In the genomic region with DNA sequence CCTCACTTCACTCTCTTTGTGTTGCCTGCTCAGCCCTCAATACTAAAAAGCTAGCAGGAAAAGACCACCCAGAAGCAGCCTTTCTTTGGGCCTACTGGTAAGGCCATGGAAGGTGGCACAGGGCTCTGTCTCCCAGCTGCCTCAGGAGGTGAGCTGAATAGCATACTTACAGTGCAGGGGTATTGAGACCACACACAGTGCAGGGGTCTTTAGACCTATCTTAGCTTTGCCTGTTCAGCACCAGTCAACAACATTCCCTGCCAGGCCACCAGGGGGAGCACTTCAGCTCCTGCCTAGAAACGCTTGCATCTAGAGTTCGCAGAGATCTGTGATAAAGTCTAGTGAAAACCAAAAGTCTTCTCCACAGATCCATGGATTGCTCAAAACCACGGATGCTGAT, we compare ENCODE assay signal across 9 mouse cellular contexts. TPM values are rescaled to one million over a fixed set of nuclear protein-coding genes. Genes with fewer than 3 reads are reported as not detected.
DNase-seq lines count a peak whose midpoint lies in the region; ATAC-seq and TF ChIP-seq lines count a peak whose summit lies in the region.
"Had no signal": no experiment of that assay in that cellular context is flagged by ENCODE, and none has a peak within 500 bp of the region (broad histone marks: within the 10 kb centered on the region; RNA-seq: fewer than 3 reads in every experiment).

No protein-coding gene starts in this region.

- peak; percentile 84 for DNase-seq in CD4-positive, CD25-positive, alpha-beta regulatory T cell, adult 2 months (ENCODE audit: low read depth, low spot score)
- DNase-seq in R1 (ENCODE audit: low read depth, low spot score), result peak; percentile 81
- peak; percentile 53 to 67 for DNase-seq in gastrocnemius, postnatal 4 days (ENCODE audit: low spot score in 2 of 2)
- peak; percentile 61 for DNase-seq in kidney, postnatal 14 days
- peak; percentile 83 for DNase-seq in lung, embryonic 14.5 days
- DNase-seq in retina, embryonic 14.5 days (ENCODE audit: low spot score), result peak; percentile 89
- DNase-seq in thymus, postnatal 4 days, result peak; percentile 91

- peak; percentile 88 for TF ChIP-seq CTCF in lung, embryonic 14.5 days (IDR thresholded peaks at IDR 0.05; ENCODE audit: low read depth)

- H3K27ac ChIP-seq in lung, embryonic 14.5 days (ENCODE audit: low read depth), result no peak overlapping the region
- H3K27ac ChIP-seq: heart, embryonic 15.5 days had no signal

- H3K36me3 ChIP-seq in lung, embryonic 14.5 days (ENCODE audit: insufficient read depth), result no peaks in the 10 kb centered on the region
- H3K36me3 ChIP-seq: heart, embryonic 15.5 days had no signal

- no peak overlapping the region for H3K4me3 ChIP-seq in lung, embryonic 14.5 days (ENCODE audit: low read depth, low read length)
- H3K4me3 ChIP-seq: heart, embryonic 15.5 days had no signal

- H3K4me1 ChIP-seq in lung, embryonic 14.5 days (ENCODE audit: insufficient read depth), result no peaks in the 10 kb centered on the region
- H3K4me1 ChIP-seq: heart, embryonic 15.5 days had no signal

- peak; percentile 61 for ATAC-seq in common myeloid progenitor, adult 5-6 weeks (replicated peaks; ENCODE audit: low read depth, poor library complexity, severe bottlenecking)
- ATAC-seq in lung, embryonic 14.5 days (ENCODE audit: insufficient read depth), result peak; percentile 41; the same call in 1 of the 2 replicates

- H3K27me3 ChIP-seq in lung, embryonic 14.5 days (ENCODE audit: insufficient read depth, low read length), result no peaks in the 10 kb centered on the region

- H3K9me3 ChIP-seq in lung, embryonic 14.5 days (ENCODE audit: low read depth, low read length), result no peaks in the 10 kb centered on the region
- H3K9me3 ChIP-seq: heart, embryonic 15.5 days had no signal

- no peak overlapping the region; the same call in 1 of the 2 replicates for H3K9ac ChIP-seq in lung, embryonic 14.5 days
- H3K9ac ChIP-seq: heart, embryonic 15.5 days had no signal

- WGBS in lung, embryonic 14.5 days, result 11% methylated on average over 3 of the region's 3 CpGs

- H3K4me2 ChIP-seq in lung, embryonic 14.5 days, result no peak overlapping the region
- H3K4me2 ChIP-seq: heart, embryonic 15.5 days had no signal

RNA-seq across cellular contexts. Expression of gene 9530053A07Rik, which starts 19.0 kb away (rescaled TPM):
- total RNA-seq in common myeloid progenitor, adult 5-6 weeks (2017), result not detected in 2 replicates
- not detected for total RNA-seq in gastrocnemius, postnatal 4 days (2021)
- not detected in 2 replicates for polyA plus RNA-seq in lung, embryonic 14.5 days (2014; fragmentation: Nextera tagmentation; extraction: Ambion mirVana)

RNA-seq across cellular contexts. Expression of gene Fbl, which starts 21.2 kb away (rescaled TPM):
- 193 and 260 TPM in 2 replicates for total RNA-seq in common myeloid progenitor, adult 5-6 weeks (2017)
- 10 to 100 TPM; 61.2 to 64.8 TPM for total RNA-seq in gastrocnemius, postnatal 4 days (2021)
- polyA plus RNA-seq in lung, embryonic 14.5 days (2014; fragmentation: Nextera tagmentation; extraction: Ambion mirVana), result 47.3 and 50.9 TPM in 2 replicates

RNA-seq across cellular contexts. Expression of gene Dyrk1b, which starts 31.0 kb away (rescaled TPM):
- total RNA-seq in common myeloid progenitor, adult 5-6 weeks (2017), result 2.4 and 3.3 TPM in 2 replicates
- 100 to 1,000 TPM; 118 to 131 TPM for total RNA-seq in gastrocnemius, postnatal 4 days (2021)
- 13.2 and 14.4 TPM in 2 replicates for polyA plus RNA-seq in lung, embryonic 14.5 days (2014; fragmentation: Nextera tagmentation; extraction: Ambion mirVana)

Comparison
In these comparisons a context has a peak if more than half of its experiments do, and no peak if none do; other contexts are left out.
1. RNA of gene Dyrk1b, which starts 31.0 kb away (total RNA-seq): 118 to 131 TPM in gastrocnemius, postnatal 4 days; 2.4 to 3.3 TPM in common myeloid progenitor, adult 5-6 weeks; every median in the first group is over 10 times any median in the second.
2. Peak in every context shown above with its lines, with median percentiles within 50 percentile points of each other: DNase-seq.